Mouse (Mus musculus) lung, adult 2 months (tissue): Measurements from ENCODE around the gene Isca2.

Source experiments
- CTCF ChIP-seq: fragments of 200-500 bp; IDR thresholded peaks from 2 replicates; pipeline ENCODE4 v1.5.1; 2011; ENCODE audit warnings: mild to moderate bottlenecking, low read length, control low read depth; ENCODE audit not compliant: insufficient read depth
- POLR2A ChIP-seq: fragments of 200-500 bp; IDR thresholded peaks from 2 replicates; pipeline ENCODE4 v1.6.1; 2011; ENCODE audit warnings: low read depth, mild to moderate bottlenecking, control low read depth, low read length, borderline replicate concordance; ENCODE audit errors: extremely low read depth

DNA sequence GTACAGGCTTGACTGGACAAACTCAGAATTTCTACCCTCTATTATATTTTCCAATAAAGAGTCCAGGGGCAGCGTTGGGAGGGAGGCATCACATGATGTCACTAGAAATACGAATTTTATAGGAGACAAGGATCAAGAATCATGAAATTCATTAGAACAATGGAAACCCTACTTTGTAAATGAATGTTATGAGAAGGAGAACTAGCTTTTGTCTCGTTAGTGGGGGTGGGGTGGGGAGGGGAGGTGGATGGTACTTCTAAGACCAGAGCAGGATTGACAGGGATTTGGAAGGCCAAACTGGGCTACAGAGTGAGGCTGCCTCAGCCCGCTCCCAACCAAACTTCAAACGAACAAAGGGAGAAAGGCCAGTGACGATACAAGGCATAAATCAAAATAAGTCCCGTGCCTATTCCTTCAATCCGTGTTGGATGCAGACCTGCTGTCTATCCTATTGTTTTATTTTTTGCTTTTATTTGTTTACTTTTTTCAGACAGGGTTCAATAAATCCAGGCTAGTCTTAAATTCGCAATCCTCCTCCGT lies 1.0 kb upstream of the Isca2 start:
- no peak for TF ChIP-seq CTCF
- no peak for TF ChIP-seq POLR2A
